Mouse (Mus musculus): Measurements from ENCODE around the gene Olfr99. TPM values are rescaled to one million over a fixed set of nuclear protein-coding genes. Genes with fewer than 3 reads are reported as not detected.

Olfr99 gene
- not detected in 2 replicates for polyA plus RNA-seq (2016; fragmentation: Nextera tagmentation; extraction: Ambion mirVana)

GRCm38 (mm10) chr17:37283360-37283759 lies at the start of gene Olfr99:
Gene Olfr99, minus strand, starts transcription at chr17:37283460.
- H3K4me3 ChIP-seq = no peak within 1 kb of the TSS
- H3K4me2 ChIP-seq (replicated peaks) = no peak within 1 kb of the TSS
- H3K36me3 ChIP-seq = no peaks in the 10 kb centered on the region
- no peak for ATAC-seq (ENCODE audit: insufficient number of reproducible peaks, insufficient read depth, low FRiP score, low TSS enrichment)
- WGBS = 63% methylated on average over 1 of the region's 1 CpGs
- H3K27me3 ChIP-seq = no peaks in the 10 kb centered on the region
- no peak within 1 kb of the TSS for H3K9ac ChIP-seq
- H3K9me3 ChIP-seq = no peaks in the 10 kb centered on the region
- no peak within 1 kb of the TSS for H3K27ac ChIP-seq
- no peaks in the 10 kb centered on the region for H3K4me1 ChIP-seq

- H3K4me3 ChIP-seq = no peak within 1 kb of the TSS
- no peaks in the 10 kb centered on the region for H3K9me3 ChIP-seq
- no peak within 1 kb of the TSS for H3K4me2 ChIP-seq (replicated peaks)
- H3K36me3 ChIP-seq = no peaks in the 10 kb centered on the region
- H3K27me3 ChIP-seq = no peaks in the 10 kb centered on the region
- no peak within 1 kb of the TSS for H3K9ac ChIP-seq
- ATAC-seq (ENCODE audit: insufficient number of reproducible peaks, insufficient read depth, low FRiP score, low TSS enrichment) = no peak
- no peak within 1 kb of the TSS for H3K27ac ChIP-seq
- H3K4me1 ChIP-seq = no peaks in the 10 kb centered on the region
These were observed 33.7 kb upstream of the Olfr99 start, which contains the start of gene Olfr102 for GRCm38 (mm10) chr17:37316954-37317353. Gene Olfr102, minus strand, starts transcription at chr17:37317054.

GRCm38 (mm10) chr17:37310146-37310699 lies 27.0 kb upstream of the Olfr99 start:
- Histone ChIP-seq H3K27ac (no peak overlapping the region), H3K4me2 (replicated peaks) (no peak overlapping the region), H3K9me3 (no peaks in the 10 kb centered on the region), H3K9ac (no peak overlapping the region), H3K4me1 (no peaks in the 10 kb centered on the region), H3K27me3 (no peaks in the 10 kb centered on the region), H3K4me3 (no peak overlapping the region), H3K36me3 (no peaks in the 10 kb centered on the region)
- ATAC-seq (ENCODE audit: insufficient number of reproducible peaks, insufficient read depth, low FRiP score, low TSS enrichment) = no peak
- 53% methylated on average over 2 of the region's 2 CpGs for WGBS

- H3K4me2 ChIP-seq (replicated peaks) = no peak overlapping the region
- no peaks in the 10 kb centered on the region for H3K27me3 ChIP-seq
- H3K36me3 ChIP-seq = no peaks in the 10 kb centered on the region
- H3K9me3 ChIP-seq = no peaks in the 10 kb centered on the region
- no peak overlapping the region for H3K27ac ChIP-seq
- WGBS = 37% methylated on average over 4 of the region's 4 CpGs
- H3K9ac ChIP-seq = no peak overlapping the region
- no peak overlapping the region for H3K4me3 ChIP-seq
- no peak for ATAC-seq (ENCODE audit: insufficient number of reproducible peaks, insufficient read depth, low FRiP score, low TSS enrichment)
- no peaks in the 10 kb centered on the region for H3K4me1 ChIP-seq
These were observed 25.2 kb upstream of the Olfr99 start for GRCm38 (mm10) chr17:37308483-37308882.

- Histone ChIP-seq H3K4me1 (no peaks in the 10 kb centered on the region), H3K4me3 (no peak within 1 kb of the TSS), H3K9me3 (no peaks in the 10 kb centered on the region), H3K27me3 (no peaks in the 10 kb centered on the region), H3K36me3 (no peaks in the 10 kb centered on the region), H3K27ac (no peak within 1 kb of the TSS), H3K4me2 (replicated peaks) (no peak within 1 kb of the TSS), H3K9ac (no peak within 1 kb of the TSS)
- 81% methylated on average over 4 of the region's 4 CpGs for WGBS
- ATAC-seq (ENCODE audit: insufficient number of reproducible peaks, insufficient read depth, low FRiP score, low TSS enrichment) = no peak
These were observed 21.0 kb upstream of the Olfr99 start, which contains the start of gene Olfr101 for GRCm38 (mm10) chr17:37304213-37304612. Gene Olfr101, minus strand, starts transcription at chr17:37304313.

GRCm38 (mm10) chr17:37280331-37280730 lies 2.9 kb downstream of the Olfr99 start:
- no peak for ATAC-seq (ENCODE audit: insufficient number of reproducible peaks, insufficient read depth, low FRiP score, low TSS enrichment)
- H3K4me3 ChIP-seq = no peak overlapping the region
- no peak overlapping the region for H3K9ac ChIP-seq
- H3K27ac ChIP-seq = no peak overlapping the region
- WGBS = 75% methylated on average over 1 of the region's 1 CpGs
- H3K4me1 ChIP-seq = no peaks in the 10 kb centered on the region
- H3K9me3 ChIP-seq = no peaks in the 10 kb centered on the region
- H3K27me3 ChIP-seq = no peaks in the 10 kb centered on the region
- no peaks in the 10 kb centered on the region for H3K36me3 ChIP-seq
- H3K4me2 ChIP-seq (replicated peaks) = no peak overlapping the region

- no peaks in the 10 kb centered on the region for H3K36me3 ChIP-seq
- H3K9ac ChIP-seq = no peak overlapping the region
- ATAC-seq (ENCODE audit: insufficient number of reproducible peaks, insufficient read depth, low FRiP score, low TSS enrichment) = no peak
- H3K9me3 ChIP-seq = no peaks in the 10 kb centered on the region
- H3K27me3 ChIP-seq = no peaks in the 10 kb centered on the region
- no peaks in the 10 kb centered on the region for H3K4me1 ChIP-seq
- no peak overlapping the region for H3K4me3 ChIP-seq
- H3K27ac ChIP-seq = no peak overlapping the region
- H3K4me2 ChIP-seq (replicated peaks) = no peak overlapping the region
These were observed 6.7 kb downstream of the Olfr99 start for GRCm38 (mm10) chr17:37276573-37276972.

GRCm38 (mm10) chr17:37275626-37276248 lies 7.5 kb downstream of the Olfr99 start:
- WGBS = 81% methylated on average over 2 of the region's 2 CpGs
- Histone ChIP-seq H3K9me3 (no peaks in the 10 kb centered on the region), H3K36me3 (no peaks in the 10 kb centered on the region), H3K27me3 (no peaks in the 10 kb centered on the region), H3K9ac (no peak overlapping the region), H3K4me1 (no peaks in the 10 kb centered on the region), H3K4me2 (replicated peaks) (no peak overlapping the region), H3K4me3 (no peak overlapping the region), H3K27ac (no peak overlapping the region)
- no peak for ATAC-seq (ENCODE audit: insufficient number of reproducible peaks, insufficient read depth, low FRiP score, low TSS enrichment)

GRCm38 (mm10) chr17:37270702-37271092 lies 12.6 kb downstream of the Olfr99 start:
- 66% methylated on average over 8 of the region's 8 CpGs for WGBS
- ATAC-seq (ENCODE audit: insufficient number of reproducible peaks, insufficient read depth, low FRiP score, low TSS enrichment) = 0 out of 2 replicates have a peak, but pooled peaks have one; percentile 10
- Histone ChIP-seq H3K9me3 (no peaks in the 10 kb centered on the region), H3K4me2 (replicated peaks) (peak overlapping the region; percentile 70), H3K36me3 (no peaks in the 10 kb centered on the region), H3K4me3 (peak overlapping the region; percentile 35), H3K27me3 (no peaks in the 10 kb centered on the region), H3K27ac (no peak overlapping the region), H3K9ac (no peak overlapping the region), H3K4me1 (no peaks in the 10 kb centered on the region)

GRCm38 (mm10) chr17:37270058-37270701 lies 13.1 kb downstream of the Olfr99 start, which contains the start of gene H2-M3:
Gene H2-M3, plus strand, starts transcription at chr17:37270220.
- Histone ChIP-seq H3K4me3 (peak within 1 kb of the TSS; percentile 35), H3K27ac (no peak within 1 kb of the TSS), H3K9me3 (no peaks in the 10 kb centered on the region), H3K9ac (no peak within 1 kb of the TSS), H3K4me2 (replicated peaks) (peak within 1 kb of the TSS; percentile 70), H3K4me1 (no peaks in the 10 kb centered on the region), H3K27me3 (no peaks in the 10 kb centered on the region), H3K36me3 (no peaks in the 10 kb centered on the region)
- 4% methylated on average over 26 of the region's 26 CpGs for WGBS
- peak; percentile 90 for ATAC-seq (ENCODE audit: insufficient number of reproducible peaks, insufficient read depth, low FRiP score, low TSS enrichment)

- no peak within 1 kb of the TSS for H3K4me2 ChIP-seq (replicated peaks)
- H3K36me3 ChIP-seq = no peaks in the 10 kb centered on the region
- no peak within 1 kb of the TSS for H3K9ac ChIP-seq
- ATAC-seq (ENCODE audit: insufficient number of reproducible peaks, insufficient read depth, low FRiP score, low TSS enrichment) = no peak
- no peaks in the 10 kb centered on the region for H3K9me3 ChIP-seq
- no peaks in the 10 kb centered on the region for H3K27me3 ChIP-seq
- no peak within 1 kb of the TSS for H3K27ac ChIP-seq
- H3K4me1 ChIP-seq = no peaks in the 10 kb centered on the region
- WGBS = 67% methylated on average over 1 of the region's 1 CpGs
- no peak within 1 kb of the TSS for H3K4me3 ChIP-seq
These were observed 19.6 kb downstream of the Olfr99 start, which contains the start of gene Olfr98 for GRCm38 (mm10) chr17:37263626-37264025. Gene Olfr98, minus strand, starts transcription at chr17:37263749.

GRCm38 (mm10) chr17:37250544-37250943 lies 32.7 kb downstream of the Olfr99 start:
- no peaks in the 10 kb centered on the region for H3K27me3 ChIP-seq
- H3K4me3 ChIP-seq = no peak overlapping the region
- no peak for ATAC-seq (ENCODE audit: insufficient number of reproducible peaks, insufficient read depth, low FRiP score, low TSS enrichment)
- no peak overlapping the region for H3K4me2 ChIP-seq (replicated peaks)
- H3K4me1 ChIP-seq = no peaks in the 10 kb centered on the region
- no peaks in the 10 kb centered on the region for H3K9me3 ChIP-seq
- no peak overlapping the region for H3K9ac ChIP-seq
- 13% methylated on average over 1 of the region's 1 CpGs for WGBS
- no peak overlapping the region for H3K27ac ChIP-seq
- no peaks in the 10 kb centered on the region for H3K36me3 ChIP-seq
